Mouse (Mus musculus) ovary, postnatal 36 days (tissue): Measurements from ENCODE around the gene Ints14.
A peak's percentile ranks its signal among the peaks of the same experiment; 100 is the strongest.
"Not testable (repeated sequence)": the region's sequence is repeated elsewhere in the genome, so short reads cannot be mapped to it uniquely, and the experiment has no call there.

Experiments
- DNase-seq: peaks from one replicate; pipeline ENCODE4 v3.0.0; 2022; ENCODE audit warnings: low spot score, mixed read lengths

Ints14 gene

GRCm38 (mm10) chr9:64953190-64953589 is 7.5 kb upstream of the Ints14 start:
- no peak for DNase-seq

GRCm38 (mm10) chr9:64956337-64956736 is 4.4 kb upstream of the Ints14 start:
- no peak for DNase-seq

GRCm38 (mm10) chr9:64957276-64957675 is 3.4 kb upstream of the Ints14 start:
- no peak for DNase-seq

GRCm38 (mm10) chr9:64960978-64961320 is 244 bp downstream of the Ints14 start:
- DNase-seq, result no peak

GRCm38 (mm10) chr9:64980548-64980947 is 19.8 kb downstream of the Ints14 start:
- no peak for DNase-seq

- no peak for DNase-seq
Measured at GRCm38 (mm10) chr9:64981904-64982303, 21.2 kb downstream of the Ints14 start.

- no peak for DNase-seq
Measured at GRCm38 (mm10) chr9:64985037-64985794, 24.5 kb downstream of the Ints14 start.

- no peak for DNase-seq
Measured at GRCm38 (mm10) chr9:64985807-64986206, 25.1 kb downstream of the Ints14 start.

GRCm38 (mm10) chr9:64987651-64988050 is 26.9 kb downstream of the Ints14 start:
- DNase-seq, result no peak

- DNase-seq, result no peak
Measured at GRCm38 (mm10) chr9:64988443-64988842, 27.7 kb downstream of the Ints14 start.

- no peak for DNase-seq
Measured at GRCm38 (mm10) chr9:64990291-64990690, 29.6 kb downstream of the Ints14 start.

GRCm38 (mm10) chr9:64995464-64995863 is 34.8 kb downstream of the Ints14 start:
- DNase-seq, result not testable (repeated sequence)

GRCm38 (mm10) chr9:65001481-65001880 is 40.8 kb downstream of the Ints14 start:
- no peak for DNase-seq

- no peak for DNase-seq
Measured at GRCm38 (mm10) chr9:65005737-65006136, 45.0 kb downstream of the Ints14 start.

GRCm38 (mm10) chr9:65010632-65011031 is 49.9 kb downstream of the Ints14 start:
- no peak for DNase-seq

GRCm38 (mm10) chr9:65011304-65011703 is 50.6 kb downstream of the Ints14 start:
- peak; percentile 56 for DNase-seq

GRCm38 (mm10) chr9:65015461-65016222 is 54.9 kb downstream of the Ints14 start:
- DNase-seq, result no peak

GRCm38 (mm10) chr9:65016241-65016977 is 55.7 kb downstream of the Ints14 start:
- DNase-seq, result no peak

- DNase-seq, result no peak
Measured at GRCm38 (mm10) chr9:65016978-65017827, 56.5 kb downstream of the Ints14 start.

GRCm38 (mm10) chr9:65017896-65018295 is 57.2 kb downstream of the Ints14 start:
- DNase-seq, result no peak

GRCm38 (mm10) chr9:65018588-65019121 is 58.0 kb downstream of the Ints14 start:
- no peak for DNase-seq

- no peak for DNase-seq
Measured at GRCm38 (mm10) chr9:65019146-65019545, 58.4 kb downstream of the Ints14 start.
